Mouse (Mus musculus): ENCODE results near the gene Trim26. TPM values are rescaled to one million over a fixed set of nuclear protein-coding genes. Genes with fewer than 3 reads are reported as not detected.

Gene Trim26
- polyA plus RNA-seq, 1 experiment from 2014 or later = 49.5 TPM

DNA sequence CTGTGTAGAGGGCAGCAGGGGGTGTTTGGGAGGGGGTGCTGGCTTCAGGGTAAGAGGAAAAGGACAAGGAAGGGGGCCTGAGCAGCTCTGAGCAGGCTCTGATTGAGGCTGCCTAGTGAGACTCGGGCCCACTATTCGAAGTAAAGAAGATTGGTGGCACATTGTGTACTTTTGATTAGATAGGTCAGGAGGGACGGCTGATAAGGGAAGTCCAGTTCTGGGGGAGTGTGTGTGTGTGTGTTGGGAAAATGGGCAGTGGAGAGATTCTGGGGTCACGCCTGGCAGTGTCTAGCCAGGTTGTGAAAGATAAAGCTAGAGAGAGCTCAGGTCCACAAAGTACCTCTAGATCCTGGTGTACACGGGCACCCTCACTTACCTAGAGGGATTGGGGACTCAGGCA is 14.7 kb downstream of the Trim26 start:
- no peaks in the 10 kb centered on the region for H3K4me1 ChIP-seq (replicated peaks)
- H3K27me3 ChIP-seq = no peaks in the 10 kb centered on the region
- peaks cover 63% of the 10 kb centered on the region for H3K36me3 ChIP-seq
- H3K9me3 ChIP-seq = no peaks in the 10 kb centered on the region
- H3K9ac ChIP-seq (replicated peaks) = no peak overlapping the region
- H3K4me2 ChIP-seq = no peak overlapping the region
- H3K4me3 ChIP-seq (replicated peaks) = no peak overlapping the region
- ATAC-seq (ENCODE audit: insufficient number of reproducible peaks, insufficient read depth, low FRiP score, low TSS enrichment, low read depth) = no peak
- WGBS = 85% methylated on average over 5 of the region's 5 CpGs
- H3K27ac ChIP-seq = no peak overlapping the region

DNA sequence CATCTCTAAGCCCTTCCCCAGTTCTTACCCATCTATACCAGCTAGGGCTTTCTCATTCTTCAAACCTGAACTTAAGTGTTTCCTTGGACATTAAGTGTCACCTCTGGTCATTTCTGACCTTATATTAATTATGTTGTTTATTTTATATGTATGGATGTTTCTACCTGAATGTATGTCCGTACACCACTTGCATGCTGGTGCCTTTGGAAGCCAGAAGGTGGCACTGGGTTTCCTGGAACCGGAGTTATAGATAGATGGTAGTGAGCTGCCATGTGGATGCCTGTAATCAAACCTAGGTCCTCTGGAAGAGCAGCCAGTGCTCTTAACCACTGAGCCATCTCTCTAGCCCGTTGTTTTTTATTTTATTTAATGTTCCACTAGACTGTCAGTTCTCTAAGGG is 18.6 kb downstream of the Trim26 start:
- H3K27ac ChIP-seq = no peak overlapping the region
- no peaks in the 10 kb centered on the region for H3K9me3 ChIP-seq
- H3K4me3 ChIP-seq (replicated peaks) = no peak overlapping the region
- H3K9ac ChIP-seq (replicated peaks) = no peak overlapping the region
- no peaks in the 10 kb centered on the region for H3K4me1 ChIP-seq (replicated peaks)
- ATAC-seq (ENCODE audit: insufficient number of reproducible peaks, insufficient read depth, low FRiP score, low TSS enrichment, low read depth) = no peak
- H3K4me2 ChIP-seq = no peak overlapping the region
- no peaks in the 10 kb centered on the region for H3K27me3 ChIP-seq
- H3K36me3 ChIP-seq = peaks cover 96% of the 10 kb centered on the region
- WGBS = 90% methylated on average over 3 of the region's 3 CpGs

- Histone ChIP-seq H3K27me3 (no peaks in the 10 kb centered on the region), H3K36me3 (peaks cover 88% of the 10 kb centered on the region), H3K9me3 (no peaks in the 10 kb centered on the region), H3K4me2 (no peak overlapping the region), H3K9ac (replicated peaks) (no peak overlapping the region), H3K4me3 (replicated peaks) (no peak overlapping the region), H3K4me1 (replicated peaks) (no peaks in the 10 kb centered on the region), H3K27ac (no peak overlapping the region)
- ATAC-seq (ENCODE audit: insufficient number of reproducible peaks, insufficient read depth, low FRiP score, low TSS enrichment, low read depth) = no peak
- WGBS = 93% methylated on average over 4 of the region's 4 CpGs
Measured at GRCm38 (mm10) chr17:36856236-36856635, 19.3 kb downstream of the Trim26 start.

DNA sequence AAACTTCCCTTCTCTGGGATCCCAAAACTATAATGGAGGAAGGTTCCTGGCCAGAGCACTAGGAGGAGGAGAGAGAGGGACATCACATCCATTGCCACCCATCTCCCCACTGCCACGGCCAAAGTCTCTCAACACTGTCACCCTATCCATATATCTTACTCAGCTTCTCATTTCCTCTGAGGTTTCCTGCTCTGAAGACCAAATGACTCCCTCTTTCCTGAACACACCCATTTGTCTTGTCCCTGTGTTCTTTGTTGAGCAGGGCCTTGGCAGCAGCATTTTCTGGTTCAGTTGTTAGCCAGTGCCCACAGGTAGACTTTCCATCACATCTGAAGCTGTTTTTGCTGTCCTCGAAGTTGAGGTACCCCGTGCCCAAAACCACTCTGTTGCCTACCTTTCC is 21.2 kb downstream of the Trim26 start:
- WGBS = 90% methylated on average over 3 of the region's 3 CpGs
- ATAC-seq (ENCODE audit: insufficient number of reproducible peaks, insufficient read depth, low FRiP score, low TSS enrichment, low read depth) = no peak

GRCm38 (mm10) chr17:36861680-36862079 is 24.7 kb downstream of the Trim26 start:
- no peak for ATAC-seq (ENCODE audit: insufficient number of reproducible peaks, insufficient read depth, low FRiP score, low TSS enrichment, low read depth)
- peaks cover 20% of the 10 kb centered on the region for H3K27me3 ChIP-seq
- WGBS = 49% methylated on average over 2 of the region's 2 CpGs

More for the DNA sequence above, 21.2 kb downstream of the Trim26 start:
- Histone ChIP-seq H3K4me1 (replicated peaks) (no peaks in the 10 kb centered on the region; the same call in 1 of the 2 replicates), H3K9me3 (no peaks in the 10 kb centered on the region), H3K27ac (no peak overlapping the region), H3K27me3 (no peaks in the 10 kb centered on the region), H3K9ac (replicated peaks) (no peak overlapping the region), H3K4me3 (replicated peaks) (no peak overlapping the region), H3K36me3 (peaks cover 69% of the 10 kb centered on the region), H3K4me2 (no peak overlapping the region)

DNA sequence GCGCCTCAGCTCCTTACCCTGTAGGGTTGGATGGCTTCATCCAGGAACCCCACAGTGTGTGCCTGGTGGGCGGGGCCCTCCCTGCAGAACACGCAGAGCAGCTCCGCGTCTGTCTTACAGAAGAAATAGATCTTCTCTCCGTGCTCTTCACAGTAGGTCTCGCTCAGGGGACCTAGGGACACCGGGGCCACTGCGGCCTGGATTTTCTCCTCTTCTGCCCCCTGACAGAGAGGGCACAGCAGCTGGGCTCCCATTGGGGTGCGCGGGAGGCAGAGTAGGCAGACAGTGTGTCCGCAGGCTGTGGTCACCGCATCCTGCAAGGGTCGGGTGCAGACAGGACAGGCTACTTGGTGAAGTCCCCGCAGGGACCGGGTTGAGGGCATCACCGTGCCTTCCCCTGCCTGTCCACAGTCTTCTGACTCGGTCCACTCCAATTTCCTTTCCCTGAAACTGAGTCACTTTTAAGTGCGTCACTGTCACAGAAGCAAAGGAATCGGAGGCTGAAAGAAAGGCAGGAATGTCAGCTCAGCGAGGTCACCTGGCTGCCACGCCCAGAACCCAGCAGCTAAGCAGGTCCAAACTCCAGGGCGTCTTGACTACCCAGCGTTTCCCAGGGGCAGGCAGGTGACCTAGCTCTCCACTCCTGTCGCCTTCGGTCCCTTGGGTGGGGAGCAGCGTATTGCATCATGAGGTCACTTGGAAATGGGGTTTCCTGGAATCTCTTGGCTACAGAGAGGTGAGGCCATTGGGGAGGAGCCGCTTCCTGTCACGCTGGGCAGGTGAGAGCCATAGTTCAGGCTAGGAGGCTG is 30.0 kb downstream of the Trim26 start, which contains the start of gene Trim15:
TSS of gene Trim15 (minus strand) at position 492 of the 809 bp plus-strand sequence.
- Histone ChIP-seq H3K9ac (replicated peaks) (no peak within 1 kb of the TSS), H3K27me3 (peaks cover 38% of the 10 kb centered on the region), H3K36me3 (no peaks in the 10 kb centered on the region), H3K9me3 (no peaks in the 10 kb centered on the region), H3K4me2 (peak within 1 kb of the TSS; percentile 32), H3K4me3 (replicated peaks) (peak within 1 kb of the TSS; percentile 15), H3K27ac (no peak within 1 kb of the TSS), H3K4me1 (replicated peaks) (peaks cover 8% of the 10 kb centered on the region; the same call in 1 of the 2 replicates)
- 13% methylated on average over 29 of the region's 29 CpGs for WGBS
- ATAC-seq (ENCODE audit: insufficient number of reproducible peaks, insufficient read depth, low FRiP score, low TSS enrichment, low read depth) = no peak

More at GRCm38 (mm10) chr17:36861680-36862079, 24.7 kb downstream of the Trim26 start:
- H3K9me3 ChIP-seq = no peaks in the 10 kb centered on the region
- peaks cover 36% of the 10 kb centered on the region for H3K36me3 ChIP-seq
- no peak overlapping the region for H3K4me3 ChIP-seq (replicated peaks)
- H3K9ac ChIP-seq (replicated peaks) = no peak overlapping the region
- H3K4me1 ChIP-seq (replicated peaks) = peaks cover 2% of the 10 kb centered on the region; the same call in 1 of the 2 replicates
- no peak overlapping the region for H3K27ac ChIP-seq
- no peak overlapping the region for H3K4me2 ChIP-seq

- H3K4me1 ChIP-seq (replicated peaks) = peaks cover 8% of the 10 kb centered on the region; the same call in 1 of the 2 replicates
- peaks cover 38% of the 10 kb centered on the region for H3K27me3 ChIP-seq
- no peak overlapping the region for H3K27ac ChIP-seq
- H3K4me2 ChIP-seq = no peak overlapping the region
- no peak for ATAC-seq (ENCODE audit: insufficient number of reproducible peaks, insufficient read depth, low FRiP score, low TSS enrichment, low read depth)
- 78% methylated on average over 2 of the region's 2 CpGs for WGBS
- no peaks in the 10 kb centered on the region for H3K9me3 ChIP-seq
- H3K4me3 ChIP-seq (replicated peaks) = no peak overlapping the region
- no peak overlapping the region for H3K9ac ChIP-seq (replicated peaks)
- no peaks in the 10 kb centered on the region for H3K36me3 ChIP-seq
Measured at GRCm38 (mm10) chr17:36868836-36869235, 31.9 kb downstream of the Trim26 start.

DNA sequence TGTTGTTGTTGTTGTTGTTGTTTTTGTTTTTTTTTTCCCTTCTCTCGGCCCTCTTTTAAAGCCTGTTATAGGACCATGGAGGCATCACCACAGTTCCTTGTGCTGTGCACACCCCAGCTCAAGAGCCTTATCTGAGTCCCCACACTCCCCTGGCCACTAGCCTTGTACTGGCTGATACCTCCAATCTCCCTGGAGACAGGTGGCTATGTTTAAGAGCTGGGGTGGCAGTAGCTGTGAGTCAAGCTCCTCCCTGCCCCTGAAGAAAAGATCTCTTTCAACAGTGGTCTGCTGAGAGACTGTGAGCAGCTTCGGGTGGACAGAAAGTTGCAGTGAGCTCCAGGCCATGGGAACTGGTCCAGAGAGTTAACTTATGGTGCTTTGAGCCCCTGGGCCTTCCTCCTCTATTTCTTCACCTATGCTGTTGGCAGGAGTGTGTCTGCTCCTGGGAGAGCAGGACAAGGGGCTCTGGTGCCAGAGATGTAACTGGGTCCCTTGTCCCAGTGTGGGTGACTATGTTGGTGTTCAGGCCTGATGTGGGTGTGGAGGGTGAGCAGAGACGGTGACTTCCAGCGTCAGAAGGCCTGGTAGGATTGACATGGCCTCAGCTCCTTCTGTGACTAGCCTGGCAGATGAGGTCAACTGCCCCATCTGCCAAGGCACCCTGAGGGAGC is 32.5 kb downstream of the Trim26 start, which contains the start of gene Trim10:
TSS of gene Trim10 (plus strand) at position 291 of the 671 bp plus-strand sequence.
- peaks cover 8% of the 10 kb centered on the region; the same call in 1 of the 2 replicates for H3K4me1 ChIP-seq (replicated peaks)
- H3K27ac ChIP-seq = no peak within 1 kb of the TSS
- no peak within 1 kb of the TSS for H3K9ac ChIP-seq (replicated peaks)
- 74% methylated on average over 4 of the region's 4 CpGs for WGBS
- no peaks in the 10 kb centered on the region for H3K36me3 ChIP-seq
- no peak for ATAC-seq (ENCODE audit: insufficient number of reproducible peaks, insufficient read depth, low FRiP score, low TSS enrichment, low read depth)
- no peaks in the 10 kb centered on the region for H3K9me3 ChIP-seq
- peaks cover 38% of the 10 kb centered on the region for H3K27me3 ChIP-seq
- no peak within 1 kb of the TSS for H3K4me3 ChIP-seq (replicated peaks)
- no peak within 1 kb of the TSS for H3K4me2 ChIP-seq

DNA sequence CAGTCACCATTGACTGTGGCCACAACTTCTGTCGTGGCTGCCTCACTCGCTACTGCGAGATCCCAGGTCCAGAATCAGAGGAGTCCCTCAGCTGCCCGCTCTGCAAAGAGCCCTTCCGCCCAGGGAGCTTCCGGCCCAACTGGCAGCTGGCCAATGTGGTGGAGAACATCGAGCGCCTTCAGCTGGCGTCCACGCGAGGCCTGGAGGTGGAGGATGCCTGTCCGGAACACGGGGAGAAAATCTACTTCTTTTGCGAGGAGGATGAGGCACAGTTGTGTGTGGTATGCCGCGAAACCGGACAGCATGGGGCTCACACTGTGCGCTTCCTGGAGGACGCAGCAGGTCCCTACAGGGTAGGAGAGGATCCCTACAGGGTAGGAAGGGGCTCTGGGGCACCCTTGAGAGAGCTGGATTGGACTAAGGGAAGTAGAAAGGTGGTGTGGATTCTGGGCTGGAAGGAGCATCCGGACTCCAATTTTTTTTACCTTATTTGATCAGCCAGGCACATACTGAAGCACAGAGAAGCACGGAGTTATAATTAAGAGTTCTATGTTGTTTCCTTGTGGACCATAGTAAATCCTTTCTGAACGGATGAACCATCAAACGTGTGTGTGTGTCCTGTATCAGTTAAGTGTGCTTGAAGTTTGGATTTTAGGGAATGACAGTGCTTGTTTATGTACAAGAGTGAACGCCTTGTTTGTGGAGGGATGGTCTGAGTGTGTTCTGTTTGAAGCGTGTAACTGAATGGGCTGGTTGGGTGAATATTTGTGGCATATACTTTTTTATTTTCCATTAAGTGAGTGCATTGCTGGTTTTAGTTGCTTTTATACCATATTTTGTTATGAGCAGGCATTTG is 33.2 kb downstream of the Trim26 start:
- Histone ChIP-seq H3K27ac (no peak overlapping the region), H3K4me3 (replicated peaks) (no peak overlapping the region), H3K4me2 (no peak overlapping the region), H3K36me3 (no peaks in the 10 kb centered on the region), H3K4me1 (replicated peaks) (peaks cover 8% of the 10 kb centered on the region; the same call in 1 of the 2 replicates), H3K27me3 (peaks cover 31% of the 10 kb centered on the region), H3K9me3 (no peaks in the 10 kb centered on the region), H3K9ac (replicated peaks) (no peak overlapping the region)
- ATAC-seq (ENCODE audit: insufficient number of reproducible peaks, insufficient read depth, low FRiP score, low TSS enrichment, low read depth) = no peak
- WGBS = 79% methylated on average over 25 of the region's 25 CpGs

- H3K27me3 ChIP-seq = 0 out of 2 replicates have a peak, but pooled peaks cover 3% of the 10 kb centered on the region
- no peak for ATAC-seq (ENCODE audit: insufficient number of reproducible peaks, insufficient read depth, low FRiP score, low TSS enrichment, low read depth)
- no peak overlapping the region for H3K4me3 ChIP-seq (replicated peaks)
- no peak overlapping the region for H3K27ac ChIP-seq
- H3K4me2 ChIP-seq = no peak overlapping the region
- H3K4me1 ChIP-seq (replicated peaks) = no peaks in the 10 kb centered on the region
- H3K9me3 ChIP-seq = no peaks in the 10 kb centered on the region
- WGBS = 75% methylated on average over 4 of the region's 4 CpGs
- H3K9ac ChIP-seq (replicated peaks) = no peak overlapping the region
- H3K36me3 ChIP-seq = no peaks in the 10 kb centered on the region
Measured at GRCm38 (mm10) chr17:36874636-36875035, 37.7 kb downstream of the Trim26 start.
